Mouse (Mus musculus) layer of hippocampus, adult 9-10 months (tissue): ENCODE results near the gene Cant1.

Experiments used
- DNase-seq: peaks from one replicate; pipeline ENCODE4 v3.0.0; 2022; ENCODE audit warnings: low spot score

Cant1 gene

DNA sequence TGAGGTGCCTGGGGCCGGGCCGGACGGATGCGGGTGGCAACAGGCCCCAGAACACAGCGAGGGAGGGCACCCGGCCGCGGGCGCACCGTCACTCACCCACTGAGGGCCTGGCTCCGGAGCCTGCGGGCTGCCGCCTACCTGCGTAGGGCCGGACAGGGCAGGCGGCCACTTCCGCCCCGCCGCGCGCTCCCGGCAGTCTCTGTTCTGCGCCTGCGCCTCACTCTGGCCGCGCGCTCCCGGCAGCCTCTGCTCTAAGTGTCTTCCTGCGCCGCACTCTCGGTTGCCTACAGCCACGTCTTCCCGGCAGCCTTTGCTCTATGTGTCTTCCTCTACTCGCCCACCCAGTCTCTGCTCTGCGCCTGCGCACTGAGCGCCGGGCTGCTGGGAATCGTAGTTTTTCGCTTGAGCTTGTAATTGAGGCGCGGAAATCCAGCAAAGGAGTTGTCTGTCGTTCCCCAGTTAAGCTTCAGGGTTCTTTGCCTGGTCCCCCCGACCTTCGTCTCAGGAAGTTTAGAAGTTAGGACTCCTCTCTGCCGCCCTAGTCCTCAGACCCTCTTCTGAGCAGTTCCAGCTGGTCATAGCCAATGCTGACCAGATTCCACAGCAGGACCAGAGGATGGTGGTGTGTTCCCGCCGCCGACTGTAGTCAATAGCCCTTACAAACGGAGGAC is at the start of gene Cant1:
Cant1 (minus strand) TSS at position 253 of the 671 bp plus-strand sequence.
- peak; percentile 96 for DNase-seq

DNA sequence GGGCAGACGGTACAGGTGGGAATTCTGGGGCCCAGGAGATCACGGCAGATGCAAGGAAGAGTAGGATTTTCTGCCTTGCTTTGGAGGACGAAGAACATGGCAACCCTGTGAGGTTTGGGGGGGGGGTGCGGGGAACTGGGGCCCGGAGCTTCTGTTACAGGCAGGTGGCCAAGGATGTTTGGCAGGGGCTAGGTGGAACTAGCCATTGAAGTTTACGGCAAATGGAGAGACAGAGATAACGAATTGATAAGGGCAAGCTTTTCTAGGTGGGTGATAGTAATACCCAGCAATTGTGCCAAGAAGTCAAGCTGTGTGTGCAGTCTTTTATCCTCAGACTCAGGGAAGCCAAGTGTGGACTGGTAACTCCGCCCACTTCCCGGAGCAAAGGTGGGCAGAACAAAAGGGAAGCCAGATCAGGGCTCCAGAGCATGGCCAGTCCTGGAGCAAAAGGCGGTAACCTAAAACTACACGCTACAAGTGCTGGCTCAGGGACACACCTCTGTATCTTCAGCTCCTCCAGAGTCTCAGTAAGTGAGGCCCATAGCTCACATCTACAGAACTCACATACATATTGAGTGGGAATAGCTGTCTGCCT is 48.7 kb upstream of the Cant1 start:
- no peak for DNase-seq

DNA sequence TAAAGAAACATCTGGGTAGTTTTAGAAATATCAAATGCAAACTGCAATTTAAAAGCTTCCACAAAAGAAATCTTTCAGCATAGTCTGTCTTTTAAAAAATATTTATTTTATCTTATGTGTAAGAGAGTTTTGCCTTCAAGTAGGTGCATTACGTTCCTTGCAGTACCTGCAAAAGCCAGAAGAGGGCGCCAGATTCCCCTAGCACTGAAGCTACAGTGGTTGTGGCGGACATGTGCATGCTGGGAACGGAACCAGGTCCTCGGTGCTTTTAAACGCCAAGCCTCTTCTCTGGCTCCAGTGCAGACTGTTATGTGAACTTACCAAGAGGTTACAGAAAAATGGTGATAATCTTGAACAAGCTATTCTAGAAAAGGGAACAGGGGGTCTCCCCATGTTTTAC is 41.4 kb upstream of the Cant1 start:
- DNase-seq: no peak

DNA sequence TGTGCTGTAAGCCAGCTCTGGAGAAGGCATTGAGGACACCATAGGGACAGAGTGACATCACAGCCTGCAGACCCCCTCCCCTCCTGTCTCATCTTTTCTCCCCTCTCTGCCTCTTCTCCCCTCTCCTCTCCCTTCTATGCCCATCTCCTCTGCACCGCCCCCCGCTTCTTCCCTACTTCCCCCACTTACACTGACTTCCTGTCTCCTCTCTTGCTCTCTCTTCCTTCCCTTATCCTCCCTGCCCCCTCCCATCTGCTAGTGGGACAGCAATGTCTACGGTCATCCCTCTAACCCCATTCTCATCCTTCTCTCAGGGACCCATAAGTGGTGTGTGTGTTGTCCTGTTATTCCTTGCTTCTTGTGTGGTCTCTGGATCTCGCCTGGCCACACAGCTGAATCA is 40.6 kb upstream of the Cant1 start:
- no peak for DNase-seq

DNA sequence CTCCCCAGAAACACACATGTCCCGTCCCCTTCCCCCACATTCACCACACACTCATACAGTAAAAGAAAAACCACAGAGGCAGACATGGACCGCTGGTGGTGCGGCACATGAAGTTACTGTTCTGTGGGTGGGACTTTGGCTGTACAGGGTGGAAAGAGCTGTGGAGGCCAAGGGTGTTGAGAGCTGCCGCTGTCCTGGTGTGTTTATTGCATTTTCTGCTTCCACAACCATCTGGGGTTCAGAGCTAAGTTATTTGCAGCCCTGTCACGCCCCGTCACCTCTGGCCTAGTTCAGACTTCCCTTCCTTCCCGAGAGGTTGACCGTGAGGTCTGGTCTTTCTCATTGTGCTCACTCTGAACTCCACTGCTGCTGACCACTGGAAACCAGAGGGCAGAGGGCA is 40.2 kb upstream of the Cant1 start:
- no peak for DNase-seq

DNA sequence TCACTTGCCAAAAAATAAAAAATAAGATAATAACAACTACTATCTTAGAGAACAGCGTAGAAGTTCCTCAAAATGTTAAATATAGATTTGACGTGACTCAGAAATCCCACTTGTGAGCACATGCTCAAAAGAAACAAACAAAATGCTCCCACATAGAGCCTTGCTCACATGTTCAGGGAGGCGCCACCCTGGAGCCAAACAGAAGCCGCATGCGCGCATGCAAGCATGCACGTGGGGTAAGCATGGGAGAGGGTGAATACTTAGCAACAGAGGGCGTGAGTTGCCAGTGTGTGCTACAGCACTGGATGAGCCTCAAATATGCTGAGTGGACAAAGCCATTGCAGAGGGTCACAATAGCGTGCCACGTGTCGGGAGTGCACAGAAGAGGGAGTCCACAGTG is 38.1 kb upstream of the Cant1 start:
- peak; percentile 48 for DNase-seq

DNA sequence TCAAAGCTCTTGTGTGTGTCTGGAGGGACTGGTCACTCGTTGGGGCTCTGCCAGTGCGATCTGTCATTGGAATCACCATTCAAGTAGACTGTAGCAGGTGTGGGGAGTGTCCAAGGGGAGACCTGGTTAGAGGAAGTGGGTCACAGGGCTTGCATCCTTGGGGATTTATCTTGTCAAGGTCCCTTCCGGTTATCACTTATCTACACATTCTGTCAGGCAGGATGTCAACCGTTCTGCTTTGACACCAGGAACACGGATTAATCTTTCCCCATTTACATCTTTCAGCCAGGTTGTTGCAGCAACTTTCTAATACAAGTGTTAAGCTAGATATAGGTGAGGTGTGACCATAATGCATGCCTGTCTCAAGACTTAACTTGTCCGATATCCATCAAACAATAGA is 36.9 kb upstream of the Cant1 start:
- DNase-seq: no peak

DNA sequence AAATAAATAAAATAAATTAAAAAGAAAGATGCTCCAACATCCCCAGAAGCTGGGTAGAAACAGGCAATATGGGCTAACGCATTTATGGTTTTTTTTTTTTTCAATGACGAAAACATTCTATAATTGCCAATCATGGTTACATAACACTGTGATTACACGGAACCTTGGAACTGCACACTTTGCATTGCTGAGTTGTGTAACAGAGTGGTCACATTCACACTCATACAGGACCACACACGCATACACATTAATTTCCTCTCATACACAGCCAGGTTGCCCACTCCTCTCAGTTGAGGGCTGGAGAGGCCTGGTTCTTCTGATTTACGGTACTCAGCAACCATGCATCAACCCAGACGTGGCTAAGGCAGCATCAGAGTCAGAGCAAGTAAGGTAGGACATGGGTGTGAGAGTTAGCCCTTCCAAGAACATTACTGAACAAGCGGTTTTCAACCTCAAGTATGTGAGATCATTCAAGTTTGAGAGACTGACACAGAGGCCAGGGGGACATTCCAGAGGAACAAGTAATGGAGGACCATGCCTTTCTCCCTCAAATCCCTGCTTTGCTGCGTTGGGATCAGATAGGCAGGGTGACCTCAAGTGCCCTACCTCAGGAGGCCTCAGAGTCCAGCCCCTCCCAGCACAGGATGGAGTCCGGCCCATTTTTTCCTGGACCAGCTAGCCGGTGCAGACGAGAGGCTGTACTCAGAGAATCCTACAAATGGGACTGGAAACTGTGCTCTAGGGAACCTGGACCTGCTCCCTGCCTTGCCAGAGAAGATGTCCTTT is 35.2 kb upstream of the Cant1 start:
- no peak for DNase-seq

DNA sequence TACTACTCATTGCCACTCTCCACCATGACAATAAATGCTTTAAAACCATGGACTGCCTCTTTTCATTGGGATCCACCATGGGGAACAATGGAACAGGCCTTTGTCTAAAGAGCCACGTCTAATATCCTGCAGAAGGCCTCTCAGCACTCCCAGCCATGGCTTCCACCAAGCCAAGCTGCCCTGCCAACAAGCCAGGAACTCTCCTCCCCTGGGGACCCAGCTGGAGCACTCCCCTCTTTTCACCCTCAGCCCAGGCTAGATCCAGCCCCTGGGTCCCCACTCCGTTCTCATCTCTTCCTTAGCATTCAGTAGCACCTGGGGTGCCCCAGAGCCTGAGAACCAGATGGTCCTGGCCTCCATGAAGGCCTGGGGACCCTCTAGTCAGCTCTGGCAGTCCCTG is 34.1 kb upstream of the Cant1 start:
- DNase-seq: no peak

DNA sequence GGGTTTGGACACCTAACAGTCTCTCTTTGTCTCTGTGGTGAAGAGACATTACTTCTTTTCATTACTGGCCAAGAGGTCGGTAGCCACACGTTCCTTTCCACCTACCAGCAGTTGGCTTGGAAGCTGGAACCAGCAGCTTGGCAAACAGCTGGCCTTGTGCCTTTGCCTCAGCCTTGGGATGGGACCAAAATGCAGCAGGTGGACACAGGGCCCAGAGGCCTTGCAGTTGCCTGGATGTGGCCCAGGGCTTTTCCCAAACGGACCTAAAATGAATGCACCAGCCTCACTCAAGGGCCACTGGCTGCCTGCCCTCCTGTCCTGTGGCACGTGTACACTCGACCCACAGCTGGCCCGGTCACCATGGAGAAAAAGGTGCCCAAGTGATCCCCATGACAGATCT is 32.3 kb upstream of the Cant1 start:
- DNase-seq: no peak

DNA sequence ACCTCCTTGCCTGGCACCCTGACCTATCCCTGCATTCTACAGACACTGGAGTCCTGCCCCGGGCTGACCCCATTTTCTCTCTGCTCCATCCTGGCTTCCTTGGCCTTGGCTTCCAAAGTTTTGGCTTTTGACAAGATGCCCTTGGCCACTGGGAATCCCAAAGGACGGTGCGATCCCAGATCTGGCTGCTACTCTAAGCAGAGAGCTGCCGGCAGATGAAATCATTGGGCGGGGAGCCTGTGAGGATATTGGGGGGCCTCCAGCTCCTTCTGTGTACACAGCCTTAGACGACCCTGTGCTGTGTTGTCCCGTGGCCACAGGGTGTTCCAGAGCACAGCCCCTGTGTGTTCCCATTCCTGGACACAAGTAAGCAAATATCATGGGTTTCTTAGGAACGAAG is 29.5 kb upstream of the Cant1 start:
- no peak for DNase-seq

DNA sequence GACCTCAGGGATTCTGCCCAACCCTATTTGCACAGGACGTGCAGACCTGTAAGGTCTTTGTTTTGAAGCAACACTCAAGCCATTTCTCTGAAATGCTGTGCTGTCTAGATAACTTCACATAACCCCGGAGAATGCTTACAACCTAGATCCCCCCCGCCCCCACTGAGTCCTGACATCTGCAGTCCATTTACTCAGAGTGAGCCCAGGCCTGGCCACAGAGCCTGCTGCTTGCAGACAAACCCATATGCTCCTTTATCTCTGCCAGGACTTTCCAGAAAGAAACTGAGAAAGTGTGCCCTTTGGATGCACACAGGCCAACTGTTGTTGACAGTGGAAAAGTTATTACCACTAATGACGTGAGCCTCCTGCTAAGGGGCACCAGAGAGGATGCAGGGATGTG is 28.5 kb upstream of the Cant1 start:
- DNase-seq: no peak

DNA sequence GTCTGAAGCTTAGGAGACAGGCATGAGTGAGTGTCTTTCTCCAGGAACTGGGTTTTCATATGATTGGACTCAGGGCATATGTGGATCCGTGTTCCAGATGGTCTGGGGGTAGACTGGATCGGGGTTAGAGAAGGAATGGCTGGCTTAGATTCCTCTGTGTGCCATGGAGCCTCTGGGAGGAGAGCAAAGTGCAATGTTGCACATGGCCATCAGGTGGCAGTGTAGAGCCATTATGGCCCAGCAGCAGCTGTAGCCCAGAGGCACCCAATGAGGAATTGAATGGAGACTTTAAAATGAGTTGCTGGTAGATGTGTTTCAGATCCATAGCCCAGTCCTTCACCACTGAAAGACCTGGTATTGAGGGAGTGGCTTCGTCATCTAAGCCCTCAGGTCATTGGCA is 27.0 kb upstream of the Cant1 start:
- peak; percentile 63 for DNase-seq

DNA sequence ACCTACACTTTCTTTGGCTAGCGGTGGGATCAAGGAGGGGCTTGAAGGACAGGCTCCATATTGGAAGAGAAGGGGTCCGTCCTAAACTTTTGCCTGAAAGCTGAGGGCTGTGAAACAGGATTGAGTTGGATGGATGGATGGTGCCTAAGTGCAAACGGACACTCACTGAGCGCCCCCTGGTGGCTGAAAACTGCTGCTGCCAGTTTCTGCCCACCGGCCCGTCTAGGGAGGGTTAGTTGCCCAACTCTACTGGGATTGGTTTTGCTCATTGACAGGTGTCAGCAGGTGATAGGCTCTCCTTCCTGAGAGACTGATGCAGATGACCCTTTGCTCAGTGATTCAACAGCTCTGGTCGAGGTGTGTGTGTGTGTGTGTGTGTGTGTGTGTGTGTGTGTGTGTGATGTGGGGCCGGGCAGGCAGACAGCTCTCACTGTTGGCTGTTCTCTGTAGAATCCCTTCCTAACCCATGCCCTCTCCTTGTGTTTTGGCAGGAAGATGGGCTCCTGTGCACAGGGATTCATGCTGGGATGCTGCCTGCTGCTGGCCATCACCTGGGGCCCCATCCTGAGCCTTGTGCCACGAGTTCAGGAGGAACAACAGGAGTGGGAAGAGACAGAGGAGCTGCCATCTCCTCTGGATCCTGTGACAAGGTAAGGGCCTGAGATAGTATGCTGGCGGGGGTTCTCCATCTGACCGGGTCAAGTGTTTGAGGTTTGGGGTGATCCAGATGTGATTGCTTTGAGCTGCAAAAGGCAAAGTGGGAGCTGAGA is 24.5 kb upstream of the Cant1 start:
- no peak for DNase-seq

DNA sequence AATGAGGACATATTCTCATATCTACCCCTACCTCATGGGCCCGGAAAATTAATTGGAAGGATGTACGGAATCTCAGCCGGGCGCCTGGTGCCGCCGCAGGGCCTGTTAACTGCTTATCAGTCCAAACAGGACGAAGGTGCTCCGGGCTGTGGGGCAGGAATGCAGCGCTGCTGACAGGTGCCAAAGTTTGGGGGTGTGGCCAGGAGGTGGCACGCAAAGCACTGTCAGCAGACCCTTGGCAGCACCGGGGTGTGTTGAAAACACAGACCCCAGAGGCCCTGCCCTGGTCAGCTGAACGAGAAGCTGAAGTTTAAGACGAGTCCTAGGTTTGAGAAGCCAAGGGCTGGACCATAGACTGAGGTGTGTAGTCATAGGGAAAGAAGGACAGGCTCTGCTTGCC is 23.8 kb upstream of the Cant1 start:
- DNase-seq: no peak

DNA sequence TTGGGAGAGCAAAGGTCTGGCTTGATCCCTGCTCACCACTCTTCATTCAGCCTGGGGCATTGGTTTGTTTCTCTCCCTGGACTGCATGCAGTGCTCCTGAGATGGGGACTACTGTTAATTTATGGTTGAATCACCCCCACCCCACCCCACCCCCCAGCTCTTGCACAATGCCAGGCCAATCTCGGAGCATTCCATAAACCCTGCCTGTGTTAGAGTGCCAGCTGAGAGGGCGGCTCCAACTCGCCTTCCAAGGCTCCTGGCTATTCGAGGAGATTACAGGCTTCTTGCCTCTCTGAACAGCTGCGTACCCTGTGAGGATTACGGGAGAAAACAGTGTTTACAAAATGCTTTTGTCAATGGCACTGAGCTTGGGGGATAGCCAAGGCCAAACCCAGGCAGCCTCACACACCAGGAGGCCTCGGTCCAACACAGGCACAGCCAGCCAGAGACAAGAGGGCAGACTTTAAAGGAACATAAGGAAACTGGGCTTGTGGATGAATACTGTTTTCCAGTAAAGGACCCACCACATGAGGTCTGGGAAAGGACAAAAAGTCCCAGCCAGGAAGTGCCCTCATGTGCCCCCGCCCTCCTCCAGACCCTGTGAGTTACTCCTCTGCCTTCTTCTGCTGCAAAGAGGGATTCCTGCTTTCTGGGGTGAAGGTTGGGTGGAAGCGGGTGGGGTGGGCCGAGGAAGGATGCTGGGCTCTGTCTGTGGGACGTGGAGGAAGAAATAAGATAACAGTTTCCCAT is 20.0 kb upstream of the Cant1 start:
- no peak for DNase-seq

DNA sequence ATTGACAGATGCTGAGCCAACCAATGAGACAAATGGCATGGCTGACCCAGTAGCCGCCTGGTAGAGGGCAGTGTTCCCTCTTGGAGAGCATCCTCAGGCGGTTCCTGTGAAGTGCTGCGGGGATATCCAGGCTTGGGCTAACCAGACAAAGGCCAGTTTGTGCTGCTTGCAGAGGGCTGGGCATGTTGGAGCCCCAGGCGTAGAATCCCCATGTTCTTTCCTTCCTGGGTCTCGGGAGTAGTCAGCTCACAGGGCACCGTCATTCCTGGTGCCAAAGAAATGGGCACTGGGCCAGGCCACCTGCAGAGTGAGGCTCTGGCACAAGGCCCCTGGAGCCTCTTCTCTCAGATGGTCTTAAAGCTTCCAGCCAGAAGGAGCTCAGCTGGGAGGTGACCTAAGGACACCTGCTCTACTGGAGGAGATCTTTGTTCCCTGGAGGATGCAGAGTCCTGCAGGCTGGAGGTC is 17.6 kb upstream of the Cant1 start:
- no peak for DNase-seq

DNA sequence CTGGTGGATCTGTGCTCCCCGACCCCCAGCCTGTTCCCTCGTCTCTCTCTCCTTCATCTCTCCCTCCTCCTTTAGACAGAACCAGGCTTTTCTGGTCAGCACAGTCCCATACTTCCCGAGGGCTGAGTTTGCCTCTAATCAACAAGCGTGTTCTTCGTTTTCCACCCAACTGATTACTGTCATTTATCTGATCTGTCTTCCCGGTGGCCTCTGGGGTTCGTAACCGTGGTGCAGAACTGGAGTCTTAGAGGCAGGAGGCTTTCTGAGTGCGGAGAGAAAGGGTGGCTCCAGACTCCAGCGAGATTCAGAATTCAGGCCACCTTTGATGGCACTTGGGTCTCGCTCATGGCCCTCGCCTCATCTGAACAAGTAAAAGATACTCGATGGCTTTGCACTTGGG is 15.2 kb upstream of the Cant1 start:
- no peak for DNase-seq

DNA sequence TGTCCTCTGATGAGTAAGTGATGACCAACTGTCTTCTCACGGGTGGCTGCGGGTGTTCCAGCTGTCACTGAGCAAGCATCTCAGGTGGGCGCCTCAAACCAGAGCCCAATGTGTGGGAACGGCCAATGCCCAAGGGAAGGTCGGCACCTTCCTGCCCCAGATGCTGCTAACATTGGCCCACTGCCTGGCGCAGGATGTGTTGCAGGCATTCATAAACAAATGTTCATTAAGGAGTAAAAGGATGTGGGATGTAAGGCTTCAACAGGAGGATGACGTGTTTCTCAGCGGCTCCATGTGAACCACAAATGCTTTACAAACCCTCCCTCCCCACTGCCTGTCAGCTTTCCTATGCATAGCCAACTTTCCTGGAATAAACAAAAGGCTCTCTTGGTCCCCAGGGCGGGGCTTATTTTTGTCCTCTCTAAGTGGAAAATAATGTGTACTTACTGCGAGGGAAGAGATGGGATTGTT is 14.5 kb upstream of the Cant1 start:
- DNase-seq: no peak

DNA sequence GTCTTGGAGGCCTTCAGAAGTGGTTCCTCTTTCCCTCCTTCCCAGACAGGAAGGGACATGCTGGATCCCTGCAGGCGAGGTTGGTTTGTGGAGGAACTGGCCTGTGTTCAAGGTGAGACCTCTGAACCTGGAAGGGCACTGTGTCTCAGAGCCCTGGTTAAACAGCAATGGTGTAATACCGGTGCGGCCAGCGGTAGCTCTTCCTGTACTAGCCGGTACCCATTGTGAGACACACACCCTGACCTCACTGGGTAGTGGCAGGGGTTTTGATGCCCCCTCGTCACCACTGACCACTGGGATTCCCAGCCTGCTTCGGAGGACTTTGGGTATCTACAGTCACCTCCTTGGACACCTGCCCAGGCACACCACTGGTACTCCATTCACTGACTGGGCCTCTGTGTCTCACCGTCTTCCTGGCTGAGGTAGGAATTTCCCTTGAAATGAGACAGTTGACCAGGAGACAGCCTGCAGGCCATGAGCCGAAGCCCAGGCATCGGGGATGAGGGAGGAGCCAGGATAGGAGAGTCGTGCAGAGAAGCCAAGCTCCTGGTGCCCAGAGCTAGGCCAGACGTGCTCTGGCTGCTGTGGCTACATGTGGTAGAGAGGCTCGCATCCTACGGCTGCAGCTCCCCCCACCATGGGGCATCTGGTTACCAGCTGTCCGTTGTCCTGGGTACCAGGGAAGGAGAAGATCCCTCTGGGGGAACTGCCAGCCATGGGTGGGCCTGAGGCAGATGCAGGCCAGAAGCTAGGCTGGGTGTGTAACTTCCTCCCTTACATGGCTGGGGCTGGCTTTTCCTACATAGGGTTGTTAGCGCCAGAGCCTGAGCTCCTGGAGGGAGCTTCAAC is 12.4 kb upstream of the Cant1 start:
- DNase-seq: no peak
